Mouse (Mus musculus) forebrain, embryonic 16.5 days (tissue): ENCODE results near the gene Fcor. TPM values are rescaled to one million over a fixed set of nuclear protein-coding genes. Genes with fewer than 3 reads are reported as not detected.

ENCODE experiments used
- ATAC-seq: fragments of 200-750 bp; cut with Nextera tagmentation; 2 replicates; pipeline ENCODE4 v1.8.0; 2017; ENCODE audit warnings: mild to moderate bottlenecking, moderate library complexity
- H3K27ac ChIP-seq: fragments of 300-500 bp; sonication (generic); 2 replicates; pipeline ENCODE4 v1.5.1; 2014; ENCODE audit warnings: low read length, control low read depth
- H3K27me3 ChIP-seq: fragments of 300-500 bp; sonication (generic); replicated peaks from 2 replicates; pipeline ENCODE4 v1.6.1; 2014; ENCODE audit warnings: low read length; ENCODE audit not compliant: control insufficient read depth, insufficient read depth
- H3K36me3 ChIP-seq: fragments of 300-500 bp; sonication (generic); 2 replicates; pipeline ENCODE4 v1.6.1; 2014; ENCODE audit not compliant: control insufficient read depth, insufficient read depth
- H3K4me1 ChIP-seq: fragments of 300-500 bp; sonication (generic); replicated peaks from 2 replicates; pipeline ENCODE4 v1.6.1; 2014; ENCODE audit warnings: low read length; ENCODE audit not compliant: control insufficient read depth, insufficient read depth
- H3K4me2 ChIP-seq: fragments of 300-500 bp; sonication (generic); 2 replicates; pipeline ENCODE4 v1.6.1; 2014; ENCODE audit warnings: mild to moderate bottlenecking, low read length, control low read depth
- H3K4me3 ChIP-seq: fragments of 300-500 bp; sonication (generic); replicated peaks from 2 replicates; pipeline ENCODE4 v1.5.1; 2014; ENCODE audit warnings: mild to moderate bottlenecking, low read length, control low read depth
- H3K9ac ChIP-seq: fragments of 300-500 bp; sonication (generic); replicated peaks from 2 replicates; pipeline ENCODE4 v1.6.1; 2014; ENCODE audit warnings: low read depth, low read length, control low read depth
- H3K9me3 ChIP-seq: fragments of 300-500 bp; sonication (generic); 2 replicates; pipeline ENCODE4 v1.6.1; 2016; ENCODE audit warnings: low read length; ENCODE audit not compliant: control insufficient read depth
- WGBS: fragments of 180-500 bp; shearing (Covaris S2); extraction: QIAGEN DNeasy Blood & Tissue Kit; methylation state at CpG from one replicate; pipeline ENCODE4 v1.1.7; 2014; 5-methylcytosine and 5-hydroxymethylcytosine counted together
- polyA plus RNA-seq: library from polyadenylated mRNA; unstranded; fragments of >200 nt; fragmentation: Nextera tagmentation; extraction: Ambion mirVana; gene quantifications from 2 replicates; pipeline ENCODE4 v1.2.1, GENCODE M21; 2015

Gene Fcor
- polyA plus RNA-seq, 1 experiment from 2014 or later: 14.2 TPM

DNA sequence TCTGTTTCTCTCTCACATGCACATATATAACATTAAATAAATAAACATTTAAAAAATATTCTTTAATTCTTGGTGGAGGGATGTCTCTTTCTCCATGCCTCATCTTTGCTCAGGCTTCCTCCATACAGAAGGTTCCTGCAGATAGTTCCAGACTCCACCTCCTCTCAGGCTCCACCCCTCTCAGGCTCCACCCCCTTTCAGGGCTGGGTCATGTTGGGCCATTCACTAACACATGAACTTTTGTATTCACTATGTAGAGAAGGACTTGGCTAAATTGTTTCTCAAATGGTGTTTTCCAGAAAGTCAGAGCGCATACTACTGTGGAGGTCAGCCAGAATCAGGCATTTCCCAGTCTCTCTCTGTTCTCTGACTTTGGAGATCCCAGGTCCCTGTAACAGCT is 29.3 kb upstream of the Fcor start:
- WGBS: 94% methylated on average over 1 of the region's 1 CpGs
- ATAC-seq: no peak
- H3K4me3 ChIP-seq: no peak overlapping the region
- no peaks in the 10 kb centered on the region for H3K4me1 ChIP-seq
- H3K9ac ChIP-seq: no peak overlapping the region
- no peaks in the 10 kb centered on the region for H3K9me3 ChIP-seq
- no peak overlapping the region for H3K27ac ChIP-seq
- no peaks in the 10 kb centered on the region for H3K36me3 ChIP-seq
- no peaks in the 10 kb centered on the region for H3K27me3 ChIP-seq
- H3K4me2 ChIP-seq: no peak overlapping the region

GRCm38 (mm10) chr8:3694121-3694520 is 22.0 kb upstream of the Fcor start, which contains the start of gene Fcer2a:
Gene Fcer2a (minus strand): TSS chr8:3694175.
- Histone ChIP-seq H3K4me2 (no peak within 1 kb of the TSS), H3K9me3 (no peaks in the 10 kb centered on the region), H3K27ac (no peak within 1 kb of the TSS), H3K4me1 (no peaks in the 10 kb centered on the region), H3K27me3 (no peaks in the 10 kb centered on the region), H3K9ac (no peak within 1 kb of the TSS), H3K36me3 (no peaks in the 10 kb centered on the region), H3K4me3 (no peak within 1 kb of the TSS)
- no peak for ATAC-seq
- WGBS: 86% methylated on average over 3 of the region's 3 CpGs

GRCm38 (mm10) chr8:3690774-3691173 is 18.6 kb upstream of the Fcor start:
- no peak overlapping the region for H3K4me3 ChIP-seq
- no peaks in the 10 kb centered on the region for H3K36me3 ChIP-seq
- no peak for ATAC-seq

DNA sequence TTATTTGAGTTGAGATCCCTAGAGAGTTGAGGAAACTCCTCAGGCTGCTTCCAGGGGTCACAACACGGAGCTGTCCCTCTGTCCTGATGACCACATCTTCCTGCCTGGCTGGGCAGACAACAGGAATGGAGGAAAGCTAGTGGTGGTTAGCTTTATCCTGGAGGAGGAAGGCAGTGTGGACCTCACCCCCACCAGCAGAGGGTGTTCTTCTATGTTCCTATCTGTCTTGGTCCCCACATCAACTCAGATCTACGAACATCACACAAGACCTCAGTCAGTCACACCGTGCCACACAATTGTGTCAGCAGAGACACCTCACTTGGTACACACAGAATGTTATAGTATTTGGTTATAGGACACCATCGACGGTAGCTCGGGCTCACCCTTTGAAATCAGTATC is 15.4 kb upstream of the Fcor start:
- WGBS: 74% methylated on average over 6 of the region's 6 CpGs
- Histone ChIP-seq H3K36me3 (no peaks in the 10 kb centered on the region), H3K27me3 (no peaks in the 10 kb centered on the region), H3K9ac (no peak overlapping the region), H3K4me3 (no peak overlapping the region), H3K4me1 (no peaks in the 10 kb centered on the region), H3K27ac (no peak overlapping the region), H3K9me3 (no peaks in the 10 kb centered on the region), H3K4me2 (no peak overlapping the region)
- ATAC-seq: no peak

More at GRCm38 (mm10) chr8:3690774-3691173, 18.6 kb upstream of the Fcor start:
- 75% methylated on average over 3 of the region's 3 CpGs for WGBS
- Histone ChIP-seq H3K4me1 (no peaks in the 10 kb centered on the region), H3K9me3 (no peaks in the 10 kb centered on the region), H3K4me2 (no peak overlapping the region), H3K9ac (no peak overlapping the region), H3K27ac (no peak overlapping the region), H3K27me3 (no peaks in the 10 kb centered on the region)

GRCm38 (mm10) chr8:3685422-3685821 is 13.3 kb upstream of the Fcor start:
- Histone ChIP-seq H3K9me3 (no peaks in the 10 kb centered on the region), H3K9ac (no peak overlapping the region), H3K27me3 (no peaks in the 10 kb centered on the region), H3K4me1 (no peaks in the 10 kb centered on the region), H3K27ac (no peak overlapping the region), H3K4me2 (no peak overlapping the region), H3K4me3 (no peak overlapping the region), H3K36me3 (no peaks in the 10 kb centered on the region)
- no peak for ATAC-seq
- 69% methylated on average over 5 of the region's 5 CpGs for WGBS

- peak; percentile 39; the same call in 1 of the 2 replicates for ATAC-seq
- no peaks in the 10 kb centered on the region for H3K9me3 ChIP-seq
- H3K9ac ChIP-seq: no peak overlapping the region
- no peak overlapping the region for H3K4me3 ChIP-seq
- H3K4me1 ChIP-seq: no peaks in the 10 kb centered on the region
- no peaks in the 10 kb centered on the region for H3K27me3 ChIP-seq
- no peak overlapping the region for H3K27ac ChIP-seq
- H3K36me3 ChIP-seq: peaks cover 3% of the 10 kb centered on the region; the same call in 1 of the 2 replicates
- no peak overlapping the region for H3K4me2 ChIP-seq
Observed at GRCm38 (mm10) chr8:3684530-3684929, 12.4 kb upstream of the Fcor start.

DNA sequence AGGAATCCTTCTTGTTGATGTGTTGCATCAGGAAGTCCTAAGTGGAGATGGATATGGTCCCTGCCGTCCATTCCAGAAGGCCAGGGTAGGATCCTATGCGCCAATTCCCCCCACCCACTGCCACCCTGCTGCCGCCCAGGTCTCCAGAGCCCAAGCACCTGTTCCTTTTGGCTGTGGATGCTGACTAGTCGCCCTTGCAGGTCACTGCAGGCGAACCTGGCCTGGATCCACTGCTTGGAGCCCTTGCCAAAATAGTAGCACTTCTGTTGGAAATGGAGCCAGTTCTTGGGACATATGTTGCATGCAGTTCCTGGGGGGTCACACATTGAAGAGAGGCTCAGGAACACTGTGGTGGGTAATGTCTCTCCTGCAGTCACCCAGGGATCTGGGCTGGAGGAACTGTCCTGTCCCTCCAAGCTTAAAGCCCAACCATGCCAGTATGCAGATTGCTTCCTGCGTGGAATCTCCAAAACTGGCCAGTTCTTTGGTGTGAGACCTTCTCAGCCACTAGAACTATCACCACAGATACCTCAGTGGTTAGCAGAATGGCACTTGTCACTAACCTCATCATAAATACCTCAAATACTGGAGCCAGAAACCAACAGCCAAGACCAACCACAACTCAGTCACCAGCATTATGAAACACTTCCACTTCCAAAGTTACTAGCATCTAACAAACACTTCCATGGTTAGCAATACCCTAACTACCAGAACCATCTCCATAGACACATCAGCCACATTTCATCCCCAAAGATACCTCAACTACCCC is 11.4 kb upstream of the Fcor start:
- Histone ChIP-seq H3K9ac (no peak overlapping the region), H3K36me3 (peaks cover 6% of the 10 kb centered on the region; the same call in 1 of the 2 replicates), H3K27me3 (no peaks in the 10 kb centered on the region), H3K9me3 (no peaks in the 10 kb centered on the region), H3K27ac (no peak overlapping the region), H3K4me2 (no peak overlapping the region), H3K4me3 (no peak overlapping the region), H3K4me1 (no peaks in the 10 kb centered on the region)
- WGBS: 68% methylated on average over 6 of the region's 6 CpGs
- ATAC-seq: no peak

DNA sequence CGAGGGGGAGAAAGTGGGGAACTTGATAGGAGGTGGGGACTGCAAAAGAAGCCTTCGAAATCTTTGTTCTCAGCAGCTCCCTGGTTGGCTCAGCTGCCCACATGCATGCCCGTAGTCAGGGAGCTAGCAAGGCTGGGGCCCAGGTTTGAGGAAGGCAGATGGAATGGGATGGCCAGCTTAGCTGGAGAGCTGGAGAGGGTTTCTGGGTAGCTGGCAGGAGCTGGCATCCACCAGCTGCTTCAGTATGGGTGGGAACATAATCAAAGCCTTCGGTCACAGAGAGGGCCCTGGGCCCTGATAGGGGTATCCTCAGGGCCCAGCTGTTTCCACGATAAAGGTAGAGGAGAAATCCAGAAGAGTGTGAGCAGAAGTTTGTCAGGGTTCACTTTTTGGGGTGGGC is 10.3 kb upstream of the Fcor start:
- no peaks in the 10 kb centered on the region for H3K27me3 ChIP-seq
- WGBS: 86% methylated on average over 5 of the region's 5 CpGs
- H3K9ac ChIP-seq: no peak overlapping the region
- H3K4me3 ChIP-seq: no peak overlapping the region
- no peak overlapping the region for H3K27ac ChIP-seq
- H3K9me3 ChIP-seq: no peaks in the 10 kb centered on the region
- ATAC-seq: no peak
- peaks cover 7% of the 10 kb centered on the region for H3K4me1 ChIP-seq
- H3K36me3 ChIP-seq: peaks cover 6% of the 10 kb centered on the region; the same call in 1 of the 2 replicates
- H3K4me2 ChIP-seq: no peak overlapping the region

- Histone ChIP-seq H3K27ac (no peak overlapping the region), H3K4me3 (no peak overlapping the region), H3K4me2 (no peak overlapping the region), H3K9ac (no peak overlapping the region), H3K27me3 (no peaks in the 10 kb centered on the region), H3K36me3 (peaks cover 6% of the 10 kb centered on the region; the same call in 1 of the 2 replicates), H3K9me3 (no peaks in the 10 kb centered on the region), H3K4me1 (peaks cover 15% of the 10 kb centered on the region)
- WGBS: 88% methylated on average over 5 of the region's 5 CpGs
- no peak for ATAC-seq
Observed at GRCm38 (mm10) chr8:3679656-3680055, 7.5 kb upstream of the Fcor start.
